Mouse (Mus musculus) G1E (cell line): Measurements from ENCODE around the gene Ceacam1.

Experiments used
- CTCF ChIP-seq: IDR thresholded peaks from 2 replicates; pipeline ENCODE4 v1.5.1; 2012; ENCODE audit warnings: low read depth, low read length, inconsistent platforms, mixed read lengths
- GATA1 ChIP-seq: IDR thresholded peaks from 2 replicates; pipeline ENCODE4 v1.6.1; 2012; ENCODE audit warnings: borderline replicate concordance, low read length, inconsistent platforms, mixed read lengths
- POLR2AphosphoS5 ChIP-seq: IDR thresholded peaks from 2 replicates; pipeline ENCODE4 v1.6.1; 2012; ENCODE audit warnings: low read depth, low read length, inconsistent platforms; ENCODE audit not compliant: insufficient replicate concordance
- TAL1 ChIP-seq: conservative IDR thresholded peaks from 2 replicates; pipeline ENCODE4 v1.6.1; 2012; ENCODE audit warnings: low read depth, low read length, inconsistent platforms, mixed read lengths

DNA sequence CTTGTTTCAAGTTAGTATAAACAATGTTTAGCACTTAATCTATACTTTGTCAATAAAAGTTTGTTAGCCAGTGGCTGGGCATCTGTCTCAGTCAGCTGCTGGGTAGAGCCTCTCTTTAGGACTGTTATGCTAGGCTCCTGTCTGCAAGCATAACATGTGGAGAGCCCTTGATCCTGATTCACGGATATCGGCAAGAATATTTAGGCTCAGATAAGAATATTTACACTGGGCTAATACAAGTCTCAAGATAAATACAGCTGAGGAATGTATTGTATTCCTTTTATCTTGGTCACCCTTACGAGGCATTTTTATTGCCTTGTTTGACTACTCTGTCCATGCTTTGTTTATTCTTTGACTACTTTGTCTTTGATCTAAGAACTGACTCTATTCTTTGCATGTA, 32.5 kb upstream of the Ceacam1 start:
- TF ChIP-seq CTCF (no peak), TAL1 (no peak), GATA1 (no peak), POLR2AphosphoS5 (no peak)
